Mouse (Mus musculus): ENCODE data around the gene Tet3.
A peak's percentile ranks its signal among the peaks of the same experiment; 100 is the strongest.

Tet3 gene

GRCm38 (mm10) chr6:83459034-83459644 lies at the start of gene Tet3:
Tet3 (minus strand) TSS chr6:83459084.
- DNase-seq (ENCODE audit: inconsistent age in 2 of 2, low spot score in 1 of 2): peak in 1 of 2 experiments; percentile 24

GRCm38 (mm10) chr6:83507168-83507546 lies 48.3 kb upstream of the Tet3 start:
- no peak for DNase-seq (ENCODE audit: inconsistent age in 2 of 2, low spot score in 1 of 2)

DNA sequence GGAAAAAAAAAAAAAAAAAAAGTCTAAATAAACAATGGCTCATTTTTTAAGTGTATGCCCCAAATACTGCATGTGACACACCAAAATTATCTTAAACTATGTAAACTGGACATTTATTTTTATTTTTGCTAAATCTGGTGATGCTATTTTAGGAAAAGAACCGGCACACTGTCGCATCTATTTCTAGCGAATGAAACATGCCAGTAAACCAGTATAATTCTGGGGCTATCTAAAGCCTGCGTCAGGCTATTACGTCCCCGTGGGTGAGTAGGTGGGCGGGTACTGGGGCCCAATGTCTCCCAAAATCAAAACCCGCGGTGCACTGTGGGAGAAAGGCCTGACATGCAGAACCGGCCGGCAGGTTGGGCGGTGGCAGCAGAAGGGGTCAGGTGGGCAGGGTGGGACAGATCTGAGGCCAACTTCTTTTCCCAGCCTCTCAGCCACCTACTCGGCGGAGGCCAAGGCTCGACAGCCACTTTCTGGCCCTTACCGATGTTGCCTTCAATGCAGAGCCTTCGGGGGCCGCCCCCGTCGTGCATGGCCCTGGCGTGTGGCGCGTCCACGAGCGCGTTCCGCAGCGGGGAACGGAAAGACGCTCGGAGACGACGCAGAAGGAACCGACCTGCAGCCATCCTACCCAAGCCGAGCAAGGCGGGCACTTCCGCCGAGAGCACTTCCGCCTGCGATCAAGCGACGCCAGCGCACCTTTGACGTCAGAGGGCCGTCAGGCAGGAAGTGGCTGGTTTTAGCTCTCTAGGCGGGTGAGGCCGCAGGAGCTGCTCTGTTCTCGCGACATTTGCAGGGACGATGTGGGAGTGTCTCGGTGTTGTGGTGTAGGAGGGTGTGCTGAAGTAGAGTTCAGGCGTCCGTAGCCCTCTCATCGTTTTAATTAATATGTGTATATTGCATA lies 47.6 kb upstream of the Tet3 start, which contains the start of gene Dguok:
Dguok (minus strand) TSS at position 712 of the 910 bp plus-strand sequence.
- peak; percentile 98 to 99 for DNase-seq (ENCODE audit: inconsistent age in 2 of 2, low spot score in 1 of 2)

- DNase-seq (ENCODE audit: inconsistent age in 2 of 2, low spot score in 1 of 2): no peak
These were observed 46.7 kb upstream of the Tet3 start for GRCm38 (mm10) chr6:83505554-83505953.

GRCm38 (mm10) chr6:83503361-83503760 lies 44.5 kb upstream of the Tet3 start:
- peak in 1 of 2 experiments; percentile 30 for DNase-seq (ENCODE audit: inconsistent age in 2 of 2, low spot score in 1 of 2)

DNA sequence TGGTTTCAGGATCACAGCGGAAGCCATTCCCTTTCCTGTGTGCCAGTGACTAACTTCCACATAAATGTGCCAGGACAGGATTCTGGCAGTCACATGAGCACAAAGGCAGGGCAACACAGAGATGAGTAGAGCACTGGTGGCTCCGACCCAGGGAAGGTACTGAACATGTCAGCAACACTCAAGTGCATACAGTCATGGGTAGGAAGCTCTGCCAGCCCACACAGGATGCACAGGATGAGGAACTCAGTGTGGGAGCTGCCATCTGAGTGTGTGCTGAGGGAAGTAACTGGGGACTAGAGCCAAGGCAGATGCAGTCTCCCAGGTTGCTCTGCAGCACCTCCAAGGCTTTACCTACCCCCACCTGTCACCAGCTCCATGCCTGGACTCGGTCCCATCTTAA lies 43.8 kb upstream of the Tet3 start:
- DNase-seq (ENCODE audit: inconsistent age in 2 of 2, low spot score in 1 of 2): peak in 1 of 2 experiments; percentile 54

DNA sequence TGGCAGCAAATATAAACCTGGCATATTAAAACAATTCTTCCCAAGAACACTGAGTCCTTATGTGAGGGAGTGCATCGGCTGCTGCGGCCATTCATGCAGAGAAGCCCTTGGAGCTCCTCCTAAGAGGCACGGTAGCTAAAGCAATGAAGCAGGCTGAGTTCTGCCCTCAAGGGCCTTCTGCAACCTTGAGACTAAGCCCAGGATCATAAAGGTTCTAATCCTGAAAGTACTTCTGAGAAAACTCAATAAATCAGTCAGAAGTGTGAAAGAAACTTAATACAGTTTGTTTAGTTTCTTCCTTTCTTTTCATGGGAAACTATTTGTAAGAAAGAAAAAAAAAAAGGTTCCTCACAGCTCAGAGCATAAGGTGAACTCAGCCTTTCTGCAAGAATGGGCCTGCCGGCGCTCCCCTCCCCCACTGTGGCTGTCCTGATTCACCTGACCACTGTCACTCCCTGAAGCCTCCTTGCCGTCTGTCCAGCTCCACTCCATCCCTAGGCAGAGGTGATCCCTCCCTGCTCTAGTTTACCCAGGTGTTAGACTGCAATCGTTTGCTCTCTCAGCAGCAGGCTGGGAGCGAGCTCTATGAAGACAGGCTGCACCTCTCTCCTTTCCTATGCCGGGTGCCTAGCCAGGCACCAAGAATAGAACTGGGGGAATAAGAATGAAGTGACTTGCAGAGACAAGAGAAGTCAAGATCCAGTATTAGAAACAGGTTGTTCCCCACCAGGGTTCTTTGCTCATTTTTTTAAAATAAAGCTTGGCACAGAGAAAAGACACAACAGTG lies 42.8 kb upstream of the Tet3 start:
- DNase-seq (ENCODE audit: inconsistent age in 2 of 2, low spot score in 1 of 2): no peak

DNA sequence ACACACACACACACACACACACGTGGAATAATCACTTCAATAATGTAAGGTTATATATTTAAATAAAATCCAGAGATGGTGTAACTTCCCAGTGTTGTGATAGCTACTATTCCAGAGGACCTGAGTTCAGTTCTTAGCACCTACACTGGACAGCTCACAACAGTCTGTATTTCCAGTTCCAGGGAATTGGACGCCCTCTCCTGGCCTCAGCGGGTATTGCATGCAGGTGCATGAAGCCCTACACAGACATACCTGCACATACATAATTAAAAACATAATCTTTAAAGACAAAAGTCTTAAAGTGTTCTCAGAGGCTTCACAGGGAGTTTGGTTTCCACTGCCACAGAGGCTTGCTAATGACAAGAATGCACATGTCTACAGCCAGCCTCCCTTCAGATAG lies 41.6 kb upstream of the Tet3 start:
- no peak for DNase-seq (ENCODE audit: inconsistent age in 2 of 2, low spot score in 1 of 2)

GRCm38 (mm10) chr6:83499078-83499477 lies 40.2 kb upstream of the Tet3 start:
- DNase-seq (ENCODE audit: inconsistent age in 2 of 2, low spot score in 1 of 2): no peak

DNA sequence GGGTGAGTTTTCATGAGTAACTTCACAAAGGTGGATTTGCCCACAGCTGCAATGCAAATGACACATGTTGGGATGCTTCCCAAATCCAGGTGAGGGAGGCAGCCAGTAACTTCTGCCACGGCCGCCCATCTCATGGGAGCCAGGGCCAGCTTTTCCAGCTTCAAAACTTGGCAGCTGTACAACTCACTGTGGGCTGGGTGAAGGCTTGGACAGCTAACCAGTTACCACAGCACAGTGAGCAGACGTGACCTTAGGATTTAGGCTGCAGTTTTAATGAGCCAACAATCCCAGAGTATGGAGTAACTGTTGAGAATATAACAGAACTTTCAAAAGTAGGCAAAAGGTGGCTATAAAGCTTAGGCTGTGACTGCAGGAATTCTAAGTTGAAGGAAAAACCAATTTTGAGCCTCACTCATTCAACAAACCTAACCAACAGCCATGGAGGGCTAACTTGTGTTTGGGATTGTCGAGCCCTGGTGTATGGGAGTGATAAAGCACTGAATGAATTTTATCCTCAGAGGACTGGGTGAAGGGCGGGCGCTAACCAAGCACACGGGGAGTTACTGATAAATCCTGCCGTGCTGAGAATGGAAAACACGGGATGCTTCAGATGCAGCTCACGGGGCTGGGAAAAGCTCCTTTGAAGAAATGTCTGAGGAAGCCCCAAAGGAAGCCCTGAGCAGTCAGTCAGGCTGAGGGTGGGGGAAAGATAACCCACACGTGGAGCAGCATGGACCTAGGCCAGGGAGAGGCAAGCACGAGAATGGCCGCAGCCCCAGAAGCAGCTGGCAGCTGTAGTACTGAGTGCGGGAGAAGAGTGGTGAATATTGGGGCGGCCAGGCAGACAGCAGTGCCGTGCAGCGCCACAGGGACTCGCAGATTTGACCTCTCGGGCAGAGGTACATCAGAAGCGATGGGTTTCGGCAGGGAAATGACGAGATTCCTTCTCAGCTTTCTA lies 38.1 kb upstream of the Tet3 start:
- peak; percentile 53 to 87 for DNase-seq (ENCODE audit: inconsistent age in 2 of 2, low spot score in 1 of 2)

DNA sequence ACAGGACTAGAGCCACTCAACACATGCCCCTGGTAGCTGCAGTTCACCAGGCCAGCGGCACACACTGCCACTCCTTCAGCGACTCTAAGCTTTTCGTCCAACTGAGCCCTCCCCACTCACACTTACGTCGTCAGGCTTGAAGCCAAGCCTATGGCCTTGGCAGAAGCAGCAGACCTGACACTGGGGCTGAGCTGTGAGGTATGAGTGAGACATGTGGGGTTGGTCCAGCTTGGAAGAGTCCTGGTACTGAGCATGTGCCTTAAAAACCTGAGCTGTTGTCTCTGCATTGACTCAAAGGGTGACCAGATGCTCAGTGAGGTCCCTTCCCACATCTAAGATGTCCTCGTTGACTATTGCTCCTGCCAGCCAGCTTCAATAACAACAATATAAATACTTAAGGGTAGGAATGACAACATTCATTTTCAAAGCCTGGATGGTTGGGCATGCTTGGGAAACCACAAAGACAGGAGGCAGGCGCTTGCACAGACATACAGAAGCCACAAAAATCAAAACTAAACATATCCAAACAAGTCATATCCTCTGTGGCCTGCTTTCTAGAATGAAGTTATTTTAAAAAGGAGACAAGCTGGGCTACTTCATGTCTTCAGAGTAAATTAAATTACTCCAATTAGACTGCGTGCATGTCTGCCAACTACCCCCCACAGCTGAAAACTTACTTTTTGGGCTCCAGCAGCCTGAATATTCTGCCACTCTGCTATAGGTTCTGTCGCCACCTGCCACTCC lies 37.3 kb upstream of the Tet3 start:
- DNase-seq (ENCODE audit: inconsistent age in 2 of 2, low spot score in 1 of 2): peak; percentile 90 to 94

DNA sequence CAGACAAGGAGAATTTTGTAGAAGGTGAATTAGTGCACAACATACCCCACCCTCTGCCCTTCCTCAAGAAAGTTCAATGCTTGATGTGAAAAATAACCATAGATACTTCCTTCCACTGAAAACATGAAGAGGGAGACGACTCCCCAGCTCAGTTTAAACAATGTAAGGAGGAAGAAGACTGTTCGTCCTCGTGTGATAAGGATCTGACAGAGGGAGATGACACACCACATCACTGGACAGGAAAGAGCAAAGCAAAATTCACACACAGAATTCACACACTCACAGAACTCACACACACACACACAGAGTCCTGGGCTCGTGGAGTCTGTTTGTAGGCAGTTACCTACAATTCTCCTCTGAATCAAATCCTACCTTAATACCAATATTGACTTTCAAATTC lies 31.7 kb upstream of the Tet3 start:
- no peak for DNase-seq (ENCODE audit: inconsistent age in 2 of 2, low spot score in 1 of 2)

DNA sequence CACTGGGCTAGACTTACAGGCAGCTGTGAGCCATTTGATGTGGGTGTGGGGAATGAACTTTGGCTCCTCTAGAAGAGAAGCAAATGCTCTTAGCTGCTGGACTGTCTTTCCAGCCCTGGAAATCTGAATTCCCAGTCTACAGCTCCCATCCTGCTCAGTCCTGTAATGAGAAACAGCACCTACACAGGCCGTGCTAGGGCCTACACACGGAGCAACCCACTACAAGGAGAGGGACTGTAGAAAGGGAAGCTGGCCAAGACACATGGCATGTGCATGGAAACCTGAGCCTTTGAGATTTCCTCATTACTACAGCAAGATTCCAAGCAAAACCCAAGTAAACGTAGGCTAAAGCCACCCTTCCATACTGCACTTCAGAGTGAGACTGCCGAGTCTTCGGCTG lies 29.3 kb upstream of the Tet3 start:
- no peak for DNase-seq (ENCODE audit: inconsistent age in 2 of 2, low spot score in 1 of 2)

- DNase-seq (ENCODE audit: inconsistent age in 2 of 2, low spot score in 1 of 2): no peak
These were observed 28.4 kb upstream of the Tet3 start for GRCm38 (mm10) chr6:83487298-83487697.

- no peak for DNase-seq (ENCODE audit: inconsistent age in 2 of 2, low spot score in 1 of 2)
These were observed 27.0 kb upstream of the Tet3 start for GRCm38 (mm10) chr6:83485854-83486253.

DNA sequence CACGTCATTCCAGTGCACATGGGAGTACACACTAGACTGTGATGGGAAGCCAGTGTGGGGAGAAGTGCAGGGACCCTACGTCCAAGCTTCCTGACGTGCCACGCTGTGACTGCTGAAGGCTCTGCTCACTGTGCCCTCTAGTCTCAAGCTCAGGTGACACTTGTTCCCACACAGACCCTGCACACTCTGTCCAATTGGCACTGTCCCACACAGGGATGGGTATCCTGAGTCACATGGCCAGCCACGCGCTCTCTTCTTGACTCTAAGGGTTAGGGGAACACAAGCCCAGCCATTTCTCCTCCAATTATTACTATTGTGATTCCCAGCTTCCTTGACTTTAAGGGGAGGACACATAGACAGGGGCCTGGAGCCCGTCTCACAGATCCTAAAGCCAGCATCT lies 24.9 kb upstream of the Tet3 start:
- DNase-seq (ENCODE audit: inconsistent age in 2 of 2, low spot score in 1 of 2): no peak

DNA sequence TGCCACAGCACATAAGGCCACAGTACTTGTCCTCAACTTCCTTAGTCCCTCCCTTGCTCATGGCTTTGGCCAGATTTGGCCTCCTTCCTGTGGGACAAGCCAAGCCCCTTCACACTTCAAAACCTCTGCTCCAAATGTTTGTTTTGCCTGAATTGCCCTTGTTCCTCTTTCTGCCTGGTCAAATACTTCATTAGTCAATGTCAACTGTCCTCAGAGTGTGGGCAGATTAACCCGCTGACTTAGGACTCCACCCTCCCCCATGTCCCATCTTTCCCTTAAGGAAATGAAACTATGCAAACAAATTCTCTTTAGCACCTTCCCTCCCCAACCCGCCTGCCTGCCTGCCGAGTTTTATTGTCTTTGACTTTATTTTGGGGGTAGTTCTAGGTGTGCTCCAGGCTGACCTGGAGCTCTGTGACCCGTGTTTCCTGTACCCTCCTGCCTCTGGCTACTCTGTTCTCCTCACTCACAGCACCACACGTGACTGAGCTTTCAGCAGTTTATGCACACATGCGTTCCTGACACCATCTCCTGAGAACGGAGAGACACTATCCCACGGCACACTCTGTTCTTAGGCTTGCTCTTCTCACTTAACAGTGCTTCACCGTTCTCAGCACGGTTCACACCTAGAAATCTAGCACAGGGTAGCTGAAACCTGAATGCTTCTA lies 23.7 kb upstream of the Tet3 start:
- DNase-seq (ENCODE audit: inconsistent age in 2 of 2, low spot score in 1 of 2): peak in 1 of 2 experiments; percentile 64

- DNase-seq (ENCODE audit: inconsistent age in 2 of 2, low spot score in 1 of 2): no peak
These were observed 21.3 kb upstream of the Tet3 start for GRCm38 (mm10) chr6:83480019-83480655.

- DNase-seq (ENCODE audit: inconsistent age in 2 of 2, low spot score in 1 of 2): no peak
These were observed 20.3 kb upstream of the Tet3 start for GRCm38 (mm10) chr6:83479193-83479592.

Measured in adrenal gland, adult (tissue).